Mouse (Mus musculus): Measurements from ENCODE around the gene Neurl1a.

DNA sequence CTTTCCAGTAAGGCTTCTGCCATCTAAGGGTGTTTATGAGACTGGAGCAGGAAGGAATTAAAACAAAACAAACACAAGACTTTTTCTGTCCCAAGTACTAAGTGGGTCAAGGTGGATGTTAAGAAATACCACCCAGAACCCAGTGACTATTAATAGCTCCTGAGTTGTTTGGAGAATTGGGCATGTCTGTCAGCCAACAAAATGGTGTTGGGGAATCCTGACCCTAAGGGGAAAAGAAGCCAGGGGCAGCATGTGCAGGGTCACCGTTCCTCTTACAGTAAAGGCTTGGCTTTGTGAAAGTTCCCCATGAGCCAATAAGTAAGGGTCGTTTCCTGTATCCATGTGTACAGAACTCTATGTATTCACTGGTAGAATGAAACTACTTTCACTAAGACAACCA lies 76.4 kb downstream of the Neurl1a start:
- TF ChIP-seq POLR2A (IDR thresholded peaks at IDR 0.05; ENCODE audit: borderline replicate concordance, insufficient read depth, low read length) (no peak), CTCF (IDR thresholded peaks at IDR 0.05; ENCODE audit: borderline replicate concordance, insufficient read depth, low read depth, low read length) (no peak)
